Mouse (Mus musculus) heart, postnatal 0 days (tissue): ENCODE data around the gene Dhx58. TPM values are rescaled to one million over a fixed set of nuclear protein-coding genes. Genes with fewer than 3 reads are reported as not detected.
A peak's percentile ranks its signal among the peaks of the same experiment; 100 is the strongest.

Experiments used
- ATAC-seq: fragments of 200-750 bp; cut with Nextera tagmentation; 2 replicates; pipeline ENCODE4 v1.8.0; 2017; ENCODE audit warnings: low read depth, moderate number of reproducible peaks, moderate library complexity; ENCODE audit not compliant: insufficient read depth
- DNase-seq: peaks from one replicate; pipeline ENCODE4 v3.0.0-alpha.2; 2016; ENCODE audit warnings: low spot score
- H3K27ac ChIP-seq: fragments of 300-500 bp; sonication (generic); 2 replicates; pipeline ENCODE4 v1.5.1; 2014; ENCODE audit warnings: low read depth, mild to moderate bottlenecking
- H3K27me3 ChIP-seq: fragments of 300-500 bp; sonication (generic); 2 replicates; pipeline ENCODE4 v1.6.1; 2014; ENCODE audit warnings: low read length, mixed read lengths; ENCODE audit not compliant: control insufficient read depth, insufficient read depth
- H3K36me3 ChIP-seq: fragments of 300-500 bp; sonication (generic); replicated peaks from 2 replicates; pipeline ENCODE4 v1.6.1; 2014; ENCODE audit warnings: low read length, mixed read lengths; ENCODE audit not compliant: control insufficient read depth, insufficient read depth
- H3K4me1 ChIP-seq: fragments of 300-500 bp; sonication (generic); 2 replicates; pipeline ENCODE4 v1.6.1; 2014; ENCODE audit warnings: antibody characterized with exemption; ENCODE audit not compliant: control insufficient read depth, insufficient read depth
- H3K4me2 ChIP-seq: fragments of 300-500 bp; sonication (generic); 2 replicates; pipeline ENCODE4 v1.6.1; 2014; ENCODE audit warnings: low read depth, mild to moderate bottlenecking, low read length, moderate library complexity
- H3K4me3 ChIP-seq: fragments of 300-500 bp; sonication (generic); 2 replicates; pipeline ENCODE4 v1.5.1; 2014; ENCODE audit warnings: low read depth, low read length
- H3K9ac ChIP-seq: fragments of 300-500 bp; sonication (generic); replicated peaks from 2 replicates; pipeline ENCODE4 v1.6.1; 2014; ENCODE audit warnings: low read depth, low read length, mixed read lengths
- H3K9me3 ChIP-seq: fragments of 300-500 bp; sonication (generic); replicated peaks from 2 replicates; pipeline ENCODE4 v1.6.1; 2016; ENCODE audit warnings: low read length; ENCODE audit not compliant: control insufficient read depth
- CTCF ChIP-seq: IDR thresholded peaks from 2 replicates; pipeline ENCODE4 v1.5.1; 2016; ENCODE audit warnings: antibody characterized with exemption, control low read depth, low read depth
- EP300 ChIP-seq: IDR thresholded peaks from 2 replicates; pipeline ENCODE4 v1.6.1; 2016; ENCODE audit warnings: antibody characterized with exemption, low read depth
- WGBS: fragments of 180-500 bp; shearing (Covaris S2); extraction: QIAGEN DNeasy Blood & Tissue Kit; methylation state at CpG from one replicate; pipeline ENCODE4 v1.1.7; 2014; 5-methylcytosine and 5-hydroxymethylcytosine counted together
- polyA plus RNA-seq: library from polyadenylated mRNA; unstranded; fragments of >200 nt; fragmentation: Nextera tagmentation; extraction: Ambion mirVana; gene quantifications from 2 replicates; pipeline ENCODE4 v1.2.1, GENCODE M21; 2015
- total RNA-seq: library from RNA; depleted of rRNA; stranded (reverse); fragments of >200 nt; gene quantifications from 2 replicates; pipeline ENCODE4 v1.2.3, GENCODE M21; 2014; ENCODE audit warnings: low replicate concordance

Gene Dhx58
- total and polyA plus RNA-seq, 2 experiments from 2014 or later = 1.3 to 3.6 TPM

DNA sequence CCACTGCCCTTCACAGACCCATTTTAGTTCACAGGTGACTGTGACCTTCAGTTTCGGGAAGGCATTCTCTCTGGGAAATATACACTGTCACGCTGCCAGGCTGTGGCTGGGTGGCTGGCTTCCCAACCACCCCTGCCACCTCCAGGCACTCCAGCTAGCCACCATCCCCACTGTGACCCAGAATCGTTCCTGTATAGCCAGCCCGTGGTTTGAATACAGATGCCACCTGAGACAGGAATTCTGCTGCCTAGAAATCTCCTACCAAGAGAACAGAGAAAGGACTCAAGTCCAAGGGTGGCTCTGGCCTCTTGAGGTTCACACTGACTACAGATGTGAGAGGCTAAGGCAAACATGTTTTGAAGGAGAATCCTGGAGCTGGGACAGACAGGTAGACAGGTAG, 14.8 kb upstream of the Dhx58 start:
- Histone ChIP-seq H3K4me3 (no peak overlapping the region), H3K36me3 (peaks cover 45% of the 10 kb centered on the region), H3K9ac (0 out of 2 replicates have a peak overlapping the region, but pooled peaks have one; percentile 20), H3K27me3 (no peaks in the 10 kb centered on the region), H3K4me2 (no peak overlapping the region), H3K9me3 (no peaks in the 10 kb centered on the region), H3K27ac (no peak overlapping the region), H3K4me1 (peaks cover 45% of the 10 kb centered on the region)
- DNase-seq (no peak), ATAC-seq (no peak)
- 63% methylated on average over 4 of the region's 4 CpGs for WGBS
- no peak for TF ChIP-seq CTCF
- no peak for TF ChIP-seq EP300

GRCm38 (mm10) chr11:100718462-100718861, 14.4 kb upstream of the Dhx58 start:
- TF ChIP-seq EP300 = no peak
- no peak for TF ChIP-seq CTCF

GRCm38 (mm10) chr11:100716649-100717048, 12.6 kb upstream of the Dhx58 start:
- no peak for DNase-seq
- H3K36me3 ChIP-seq = peaks cover 45% of the 10 kb centered on the region
- TF ChIP-seq EP300 = no peak
- no peak for TF ChIP-seq CTCF
- H3K4me1 ChIP-seq = peaks cover 40% of the 10 kb centered on the region
- H3K27ac ChIP-seq = no peak overlapping the region
- no peaks in the 10 kb centered on the region for H3K9me3 ChIP-seq
- no peak for ATAC-seq
- H3K4me3 ChIP-seq = no peak overlapping the region
- no peak overlapping the region for H3K4me2 ChIP-seq
- H3K9ac ChIP-seq = no peak overlapping the region
- WGBS = 85% methylated on average over 3 of the region's 3 CpGs
- no peaks in the 10 kb centered on the region for H3K27me3 ChIP-seq

More at GRCm38 (mm10) chr11:100718462-100718861, 14.4 kb upstream of the Dhx58 start:
- Histone ChIP-seq H3K9me3 (no peaks in the 10 kb centered on the region), H3K4me1 (peaks cover 49% of the 10 kb centered on the region), H3K4me3 (no peak overlapping the region), H3K4me2 (no peak overlapping the region), H3K9ac (no peak overlapping the region), H3K36me3 (peaks cover 45% of the 10 kb centered on the region), H3K27ac (no peak overlapping the region), H3K27me3 (no peaks in the 10 kb centered on the region)
- 89% methylated on average over 7 of the region's 7 CpGs for WGBS
- ATAC-seq = no peak
- no peak for DNase-seq

DNA sequence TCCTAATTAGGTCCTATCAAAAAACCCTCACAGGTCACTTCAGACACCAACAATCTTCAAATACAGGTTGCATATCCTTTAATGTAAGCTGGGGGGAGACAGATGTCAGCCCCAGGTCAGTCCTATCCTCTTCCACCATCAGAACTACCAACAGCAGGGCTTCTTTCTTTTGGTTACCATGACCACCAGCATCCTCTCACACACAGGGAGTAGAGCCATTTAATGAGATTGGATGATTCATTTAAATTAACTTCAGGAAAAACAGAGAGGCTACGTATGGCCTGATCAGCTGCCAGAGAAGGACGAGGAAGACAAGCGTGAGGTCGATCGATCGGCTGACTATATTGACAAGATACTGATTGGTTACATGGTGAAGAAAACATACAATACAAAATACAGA, 10.9 kb upstream of the Dhx58 start:
- H3K4me1 ChIP-seq = peaks cover 25% of the 10 kb centered on the region
- H3K27ac ChIP-seq = no peak overlapping the region
- H3K4me3 ChIP-seq = no peak overlapping the region
- no peaks in the 10 kb centered on the region for H3K27me3 ChIP-seq
- no peak for TF ChIP-seq CTCF
- no peak for TF ChIP-seq EP300
- H3K9me3 ChIP-seq = no peaks in the 10 kb centered on the region
- H3K36me3 ChIP-seq = peaks cover 45% of the 10 kb centered on the region
- no peak overlapping the region for H3K4me2 ChIP-seq
- ATAC-seq (no peak), DNase-seq (no peak)
- 92% methylated on average over 6 of the region's 6 CpGs for WGBS
- no peak overlapping the region for H3K9ac ChIP-seq

GRCm38 (mm10) chr11:100714534-100714915, 10.5 kb upstream of the Dhx58 start:
- Histone ChIP-seq H3K27ac (peak overlapping the region; percentile 46), H3K4me1 (peaks cover 20% of the 10 kb centered on the region), H3K9me3 (no peaks in the 10 kb centered on the region), H3K4me3 (peak overlapping the region; percentile 36), H3K36me3 (peaks cover 46% of the 10 kb centered on the region), H3K4me2 (peak overlapping the region; percentile 55), H3K27me3 (no peaks in the 10 kb centered on the region), H3K9ac (peak overlapping the region; percentile 47; the same call in 1 of the 2 replicates)
- TF ChIP-seq EP300 (no peak), CTCF (peak; percentile 85)
- DNase-seq = peak; percentile 52
- peak; percentile 36 for ATAC-seq
- WGBS = 40% methylated on average over 6 of the region's 6 CpGs
